Mouse (Mus musculus) activated CD4-positive, CD25-positive, alpha-beta regulatory T cell, adult 4 months (primary cell): Measurements from ENCODE around the gene Usp24. TPM values are rescaled to one million over a fixed set of nuclear protein-coding genes. Genes with fewer than 3 reads are reported as not detected.

ENCODE experiments used
- ATAC-seq: one replicate; pipeline ENCODE4 v1.8.0; 2017
- polyA plus RNA-seq, 2 experiments: library from polyadenylated mRNA; unstranded; fragments of 100-300 nt; shearing (Covaris generic); gene quantifications; one replicate each; pipeline ENCODE4 v1.2.1; 2017

The Usp24 gene
- polyA plus RNA-seq, 2 experiments from 2014 or later: 7.2 to 8.5 TPM

GRCm38 (mm10) chr4:106430431-106430830, 114.4 kb downstream of the Usp24 start:
- ATAC-seq: no peak

GRCm38 (mm10) chr4:106435426-106435825, 119.4 kb downstream of the Usp24 start:
- no peak for ATAC-seq

GRCm38 (mm10) chr4:106436475-106436874, 120.5 kb downstream of the Usp24 start:
- no peak for ATAC-seq

- no peak for ATAC-seq
Measured at GRCm38 (mm10) chr4:106437207-106437606, 121.2 kb downstream of the Usp24 start.

GRCm38 (mm10) chr4:106438763-106439162, 122.8 kb downstream of the Usp24 start:
- no peak for ATAC-seq

- ATAC-seq: no peak
Measured at GRCm38 (mm10) chr4:106443182-106443581, 127.2 kb downstream of the Usp24 start.

GRCm38 (mm10) chr4:106449306-106449705, 133.3 kb downstream of the Usp24 start:
- ATAC-seq: no peak

- ATAC-seq: no peak
Measured at GRCm38 (mm10) chr4:106452401-106452800, 136.4 kb downstream of the Usp24 start.

- no peak for ATAC-seq
Measured at GRCm38 (mm10) chr4:106453108-106453507, 137.1 kb downstream of the Usp24 start.

- ATAC-seq: no peak
Measured at GRCm38 (mm10) chr4:106453516-106453915, 137.5 kb downstream of the Usp24 start.

GRCm38 (mm10) chr4:106454541-106454940, 138.5 kb downstream of the Usp24 start:
- ATAC-seq: no peak

GRCm38 (mm10) chr4:106462016-106462415, 146.0 kb downstream of the Usp24 start:
- ATAC-seq: no peak

- no peak for ATAC-seq
Measured at GRCm38 (mm10) chr4:106462524-106462923, 146.5 kb downstream of the Usp24 start.

GRCm38 (mm10) chr4:106463174-106463801, 147.3 kb downstream of the Usp24 start:
- ATAC-seq: no peak

GRCm38 (mm10) chr4:106467420-106468110, 151.6 kb downstream of the Usp24 start:
- no peak for ATAC-seq

GRCm38 (mm10) chr4:106470921-106471320, 154.9 kb downstream of the Usp24 start:
- no peak for ATAC-seq

- no peak for ATAC-seq
Measured at GRCm38 (mm10) chr4:106472335-106472734, 156.3 kb downstream of the Usp24 start.

- peak; percentile 69 for ATAC-seq
Measured at GRCm38 (mm10) chr4:106474241-106474640, 158.2 kb downstream of the Usp24 start.

GRCm38 (mm10) chr4:106480545-106480944, 164.5 kb downstream of the Usp24 start:
- ATAC-seq: no peak

- ATAC-seq: no peak
Measured at GRCm38 (mm10) chr4:106483215-106483727, 167.3 kb downstream of the Usp24 start.

- ATAC-seq: no peak
Measured at GRCm38 (mm10) chr4:106483831-106484230, 167.8 kb downstream of the Usp24 start.

- ATAC-seq: no peak
Measured at GRCm38 (mm10) chr4:106490620-106491019, 174.6 kb downstream of the Usp24 start.
